Mouse (Mus musculus) C2C12 (cell line): ENCODE data around the gene Gadd45b. TPM values are rescaled to one million over a fixed set of nuclear protein-coding genes. Genes with fewer than 3 reads are reported as not detected.
A peak's percentile ranks its signal among the peaks of the same experiment; 100 is the strongest.

Experiments used
- H3K27me3 ChIP-seq: one replicate; pipeline ENCODE4 v1.6.1; 2011; ENCODE audit not compliant: control insufficient read depth, insufficient read depth, insufficient read length
- H3K36me3 ChIP-seq: one replicate; pipeline ENCODE4 v1.6.1; 2011; ENCODE audit not compliant: control insufficient read depth, insufficient read depth
- H3K4me3 ChIP-seq: one replicate; pipeline ENCODE4 v1.5.1; 2011; ENCODE audit warnings: mild to moderate bottlenecking, control low read depth; ENCODE audit not compliant: poor library complexity, insufficient read depth, severe bottlenecking
- H3K79me2 ChIP-seq: one replicate; pipeline ENCODE4 v1.6.1; 2011; ENCODE audit not compliant: control insufficient read depth, insufficient read depth
- H3K79me3 ChIP-seq: one replicate; pipeline ENCODE4 v1.6.1; 2011; ENCODE audit warnings: low read depth, control low read depth
- H3ac ChIP-seq: one replicate; pipeline ENCODE3; 2011; ENCODE audit warnings: low read depth; ENCODE audit not compliant: control insufficient read depth, insufficient read length
- CEBPB ChIP-seq: IDR thresholded peaks from one replicate; pipeline ENCODE4 v1.6.1; 2011; ENCODE audit warnings: low read depth, mild to moderate bottlenecking, control low read depth, moderate library complexity
- CTCF ChIP-seq: IDR thresholded peaks from one replicate; pipeline ENCODE4 v1.5.1; 2011; ENCODE audit not compliant: control insufficient read depth, insufficient read depth, insufficient read length
- FOSL1 ChIP-seq: IDR thresholded peaks from one replicate; pipeline ENCODE4 v1.8.0; 2011; ENCODE audit warnings: mild to moderate bottlenecking, low read length; ENCODE audit not compliant: poor library complexity, insufficient read depth, severe bottlenecking
- MAX ChIP-seq: IDR thresholded peaks from one replicate; pipeline ENCODE4 v1.6.1; 2011; ENCODE audit warnings: mild to moderate bottlenecking, control low read depth
- MYOD1 ChIP-seq: IDR thresholded peaks from one replicate; pipeline ENCODE4 v1.6.1; 2011; ENCODE audit warnings: low read depth; ENCODE audit not compliant: control insufficient read depth, insufficient read length
- MYOG ChIP-seq: IDR thresholded peaks from one replicate; pipeline ENCODE4 v1.6.1; 2011; ENCODE audit not compliant: control insufficient read depth, insufficient read length; ENCODE audit errors: extremely low read depth
- USF1 ChIP-seq: IDR thresholded peaks from one replicate; pipeline ENCODE4 v1.6.1; 2011; ENCODE audit warnings: low read depth, mild to moderate bottlenecking, control low read depth, moderate library complexity
- polyA plus RNA-seq: library from polyadenylated mRNA; unstranded; fragments of >200 nt; fragmentation: generic; extraction: Trizol; gene quantifications from one replicate; pipeline ENCODE4 v1.2.1, GENCODE M21; 2012; ENCODE audit warnings: missing spikeins

The Gadd45b gene
- polyA plus RNA-seq, 1 experiment = 37.2 TPM

- Histone ChIP-seq H3K27me3 (no peaks in the 10 kb centered on the region), H3K4me3 (peak overlapping the region; percentile 28), H3K79me2 (peaks cover 19% of the 10 kb centered on the region), H3K36me3 (peaks cover 6% of the 10 kb centered on the region), H3ac (no peak overlapping the region), H3K79me3 (peaks cover 9% of the 10 kb centered on the region)
- TF ChIP-seq FOSL1 (no peak), USF1 (no peak)
Measured at GRCm38 (mm10) chr10:80932700-80933420, 3.0 kb downstream of the Gadd45b start.

- no peak overlapping the region for H3K4me3 ChIP-seq
Measured at GRCm38 (mm10) chr10:80933421-80933979, 3.6 kb downstream of the Gadd45b start.

GRCm38 (mm10) chr10:80934136-80934985, 4.5 kb downstream of the Gadd45b start:
- H3K79me3 ChIP-seq = peaks cover 9% of the 10 kb centered on the region
- H3K36me3 ChIP-seq = peaks cover 6% of the 10 kb centered on the region
- H3ac ChIP-seq = no peak overlapping the region
- TF ChIP-seq MAX (no peak), USF1 (no peak), FOSL1 (no peak), MYOD1 (no peak), MYOG (no peak), CEBPB (no peak), CTCF (no peak)
- H3K27me3 ChIP-seq = no peaks in the 10 kb centered on the region
- no peak overlapping the region for H3K4me3 ChIP-seq
- peaks cover 19% of the 10 kb centered on the region for H3K79me2 ChIP-seq

More at GRCm38 (mm10) chr10:80933421-80933979, 3.6 kb downstream of the Gadd45b start:
- Histone ChIP-seq H3K79me3 (peaks cover 9% of the 10 kb centered on the region), H3K27me3 (no peaks in the 10 kb centered on the region), H3ac (no peak overlapping the region), H3K79me2 (peaks cover 19% of the 10 kb centered on the region), H3K36me3 (peaks cover 6% of the 10 kb centered on the region)
- TF ChIP-seq MYOG (no peak), CEBPB (peak; percentile 42)

- Histone ChIP-seq H3K79me2 (peaks cover 15% of the 10 kb centered on the region), H3K79me3 (peaks cover 6% of the 10 kb centered on the region), H3ac (no peak overlapping the region), H3K36me3 (peaks cover 6% of the 10 kb centered on the region), H3K27me3 (no peaks in the 10 kb centered on the region), H3K4me3 (no peak overlapping the region)
- TF ChIP-seq CEBPB (peak; percentile 88), MYOG (no peak)
Measured at GRCm38 (mm10) chr10:80935241-80935640, 5.4 kb downstream of the Gadd45b start.

- Histone ChIP-seq H3K79me2 (peaks cover 10% of the 10 kb centered on the region), H3K4me3 (no peak overlapping the region), H3ac (no peak overlapping the region), H3K36me3 (peaks cover 6% of the 10 kb centered on the region), H3K79me3 (peaks cover 3% of the 10 kb centered on the region), H3K27me3 (no peaks in the 10 kb centered on the region)
- TF ChIP-seq MAX (no peak), MYOD1 (no peak), CEBPB (no peak), MYOG (no peak)
Measured at GRCm38 (mm10) chr10:80935698-80936097, 5.8 kb downstream of the Gadd45b start.

- Histone ChIP-seq H3ac (no peak overlapping the region), H3K79me2 (peaks cover 4% of the 10 kb centered on the region), H3K79me3 (no peaks in the 10 kb centered on the region), H3K36me3 (peaks cover 6% of the 10 kb centered on the region), H3K27me3 (no peaks in the 10 kb centered on the region), H3K4me3 (no peak overlapping the region)
- no peak for TF ChIP-seq CTCF
- no peak for TF ChIP-seq MYOD1
- no peak for TF ChIP-seq CEBPB
- no peak for TF ChIP-seq MAX
- no peak for TF ChIP-seq MYOG
- no peak for TF ChIP-seq USF1
- TF ChIP-seq FOSL1 = no peak
Measured at GRCm38 (mm10) chr10:80936135-80936809, 6.4 kb downstream of the Gadd45b start.
